Mouse (Mus musculus): ENCODE data around the gene Ubtd2.

Gene Ubtd2

GRCm38 (mm10) chr11:32518770-32519169 is 63.6 kb downstream of the Ubtd2 start:
- DNase-seq (ENCODE audit: low spot score in 2 of 2): no peak

GRCm38 (mm10) chr11:32519354-32519753 is 64.2 kb downstream of the Ubtd2 start:
- no peak for DNase-seq (ENCODE audit: low spot score in 2 of 2)

- DNase-seq (ENCODE audit: low spot score in 2 of 2): no peak
These were observed 66.1 kb downstream of the Ubtd2 start for GRCm38 (mm10) chr11:32521246-32521645.

GRCm38 (mm10) chr11:32524122-32524920 is 69.2 kb downstream of the Ubtd2 start:
- no peak for DNase-seq (ENCODE audit: low spot score in 2 of 2)

- no peak for DNase-seq (ENCODE audit: low spot score in 2 of 2)
These were observed 71.8 kb downstream of the Ubtd2 start for GRCm38 (mm10) chr11:32527006-32527405.

- no peak for DNase-seq (ENCODE audit: low spot score in 2 of 2)
These were observed 75.0 kb downstream of the Ubtd2 start for GRCm38 (mm10) chr11:32530151-32530550.

GRCm38 (mm10) chr11:32531871-32532764 is 76.9 kb downstream of the Ubtd2 start, which contains the start of gene Efcab9:
Gene Efcab9 (minus strand): TSS chr11:32532081.
- DNase-seq (ENCODE audit: low spot score in 2 of 2): no peak

GRCm38 (mm10) chr11:32532765-32533481 is 77.8 kb downstream of the Ubtd2 start, which contains the start of gene Stk10:
Gene Stk10 (plus strand): TSS chr11:32533305.
- DNase-seq (ENCODE audit: low spot score in 2 of 2): peak; percentile 88 to 89

- DNase-seq (ENCODE audit: low spot score in 2 of 2): peak in 1 of 2 experiments; percentile 29
These were observed 78.5 kb downstream of the Ubtd2 start for GRCm38 (mm10) chr11:32533482-32534261.

GRCm38 (mm10) chr11:32534453-32535075 is 79.4 kb downstream of the Ubtd2 start:
- no peak for DNase-seq (ENCODE audit: low spot score in 2 of 2)

- no peak for DNase-seq (ENCODE audit: low spot score in 2 of 2)
These were observed 80.5 kb downstream of the Ubtd2 start for GRCm38 (mm10) chr11:32535646-32536045.

GRCm38 (mm10) chr11:32536954-32537353 is 81.8 kb downstream of the Ubtd2 start:
- DNase-seq (ENCODE audit: low spot score in 2 of 2): no peak

- DNase-seq (ENCODE audit: low spot score in 2 of 2): no peak
These were observed 83.3 kb downstream of the Ubtd2 start for GRCm38 (mm10) chr11:32538435-32538834.

GRCm38 (mm10) chr11:32538846-32539245 is 83.7 kb downstream of the Ubtd2 start:
- no peak for DNase-seq (ENCODE audit: low spot score in 2 of 2)

- DNase-seq (ENCODE audit: low spot score in 2 of 2): no peak
These were observed 84.5 kb downstream of the Ubtd2 start for GRCm38 (mm10) chr11:32539717-32540116.

GRCm38 (mm10) chr11:32540463-32540862 is 85.3 kb downstream of the Ubtd2 start:
- no peak for DNase-seq (ENCODE audit: low spot score in 2 of 2)

- no peak for DNase-seq (ENCODE audit: low spot score in 2 of 2)
These were observed 87.0 kb downstream of the Ubtd2 start for GRCm38 (mm10) chr11:32542181-32542580.

- DNase-seq (ENCODE audit: low spot score in 2 of 2): no peak
These were observed 87.7 kb downstream of the Ubtd2 start for GRCm38 (mm10) chr11:32542687-32543411.

GRCm38 (mm10) chr11:32544041-32544440 is 88.9 kb downstream of the Ubtd2 start:
- DNase-seq (ENCODE audit: low spot score in 2 of 2): no peak

GRCm38 (mm10) chr11:32544497-32544896 is 89.3 kb downstream of the Ubtd2 start:
- no peak for DNase-seq (ENCODE audit: low spot score in 2 of 2)
